Mouse (Mus musculus) embryonic facial prominence, embryonic 12.5 days (tissue): ENCODE measurements around the gene Cfap97d2. TPM values are rescaled to one million over a fixed set of nuclear protein-coding genes. Genes with fewer than 3 reads are reported as not detected.

Source experiments
- ATAC-seq: fragments of 200-750 bp; cut with Nextera tagmentation; 2 replicates; pipeline ENCODE4 v1.8.0; 2017; ENCODE audit not compliant: insufficient number of reproducible peaks, insufficient read depth, low FRiP score, low TSS enrichment
- H3K27ac ChIP-seq: fragments of 300-500 bp; sonication (generic); 2 replicates; pipeline ENCODE4 v1.5.1; 2016; ENCODE audit warnings: mild to moderate bottlenecking
- H3K27me3 ChIP-seq: fragments of 300-500 bp; sonication (generic); 2 replicates; pipeline ENCODE4 v1.6.1; 2016; ENCODE audit warnings: mild to moderate bottlenecking, moderate library complexity
- H3K36me3 ChIP-seq: fragments of 300-500 bp; sonication (generic); 2 replicates; pipeline ENCODE4 v1.6.1; 2016; ENCODE audit warnings: mild to moderate bottlenecking
- H3K4me1 ChIP-seq: fragments of 300-500 bp; sonication (generic); 2 replicates; pipeline ENCODE4 v1.6.1; 2016
- H3K4me2 ChIP-seq: fragments of 300-500 bp; sonication (generic); replicated peaks from 2 replicates; pipeline ENCODE4 v1.6.1; 2016; ENCODE audit warnings: mild to moderate bottlenecking, moderate library complexity
- H3K4me3 ChIP-seq: fragments of 300-500 bp; sonication (generic); 2 replicates; pipeline ENCODE4 v1.5.1; 2016; ENCODE audit warnings: mild to moderate bottlenecking
- H3K9ac ChIP-seq: fragments of 300-500 bp; sonication (generic); 2 replicates; pipeline ENCODE4 v1.6.1; 2016; ENCODE audit warnings: mild to moderate bottlenecking, moderate library complexity
- H3K9me3 ChIP-seq: fragments of 300-500 bp; sonication (generic); 2 replicates; pipeline ENCODE4 v1.6.1; 2016; ENCODE audit warnings: mild to moderate bottlenecking, moderate library complexity
- WGBS: fragments of 180-500 bp; shearing (Covaris S2); methylation state at CpG from one replicate; pipeline ENCODE4 v1.1.7; 2016; 5-methylcytosine and 5-hydroxymethylcytosine counted together
- polyA plus RNA-seq: library from polyadenylated mRNA; unstranded; fragments of >200 nt; fragmentation: Nextera tagmentation; extraction: Ambion mirVana; gene quantifications from 2 replicates; pipeline ENCODE4 v1.2.1, GENCODE M21; 2016

The Cfap97d2 gene
- polyA plus RNA-seq, 1 experiment from 2014 or later, result 0.35 TPM

GRCm38 (mm10) chr8:13756480-13756879 is 50.8 kb downstream of the Cfap97d2 start:
- Histone ChIP-seq H3K9ac (no peak overlapping the region), H3K9me3 (no peaks in the 10 kb centered on the region), H3K27me3 (no peaks in the 10 kb centered on the region), H3K36me3 (peaks cover 6% of the 10 kb centered on the region), H3K27ac (no peak overlapping the region), H3K4me1 (peaks cover 10% of the 10 kb centered on the region), H3K4me3 (no peak overlapping the region), H3K4me2 (no peak overlapping the region)
- WGBS, result 83% methylated on average over 7 of the region's 7 CpGs
- no peak for ATAC-seq

GRCm38 (mm10) chr8:13756982-13757804 is 51.5 kb downstream of the Cfap97d2 start, which contains the start of gene Cdc16:
Cdc16 (plus strand) TSS chr8:13757676.
- no peaks in the 10 kb centered on the region for H3K9me3 ChIP-seq
- H3K4me1 ChIP-seq, result peaks cover 10% of the 10 kb centered on the region
- peak within 1 kb of the TSS; percentile 86 for H3K4me2 ChIP-seq
- 9% methylated on average over 40 of the region's 40 CpGs for WGBS
- peak within 1 kb of the TSS; percentile 89 for H3K9ac ChIP-seq
- H3K4me3 ChIP-seq, result peak within 1 kb of the TSS; percentile 87
- H3K27me3 ChIP-seq, result no peaks in the 10 kb centered on the region
- peak; percentile 96 for ATAC-seq
- peaks cover 11% of the 10 kb centered on the region for H3K36me3 ChIP-seq
- peak within 1 kb of the TSS; percentile 67 for H3K27ac ChIP-seq

DNA sequence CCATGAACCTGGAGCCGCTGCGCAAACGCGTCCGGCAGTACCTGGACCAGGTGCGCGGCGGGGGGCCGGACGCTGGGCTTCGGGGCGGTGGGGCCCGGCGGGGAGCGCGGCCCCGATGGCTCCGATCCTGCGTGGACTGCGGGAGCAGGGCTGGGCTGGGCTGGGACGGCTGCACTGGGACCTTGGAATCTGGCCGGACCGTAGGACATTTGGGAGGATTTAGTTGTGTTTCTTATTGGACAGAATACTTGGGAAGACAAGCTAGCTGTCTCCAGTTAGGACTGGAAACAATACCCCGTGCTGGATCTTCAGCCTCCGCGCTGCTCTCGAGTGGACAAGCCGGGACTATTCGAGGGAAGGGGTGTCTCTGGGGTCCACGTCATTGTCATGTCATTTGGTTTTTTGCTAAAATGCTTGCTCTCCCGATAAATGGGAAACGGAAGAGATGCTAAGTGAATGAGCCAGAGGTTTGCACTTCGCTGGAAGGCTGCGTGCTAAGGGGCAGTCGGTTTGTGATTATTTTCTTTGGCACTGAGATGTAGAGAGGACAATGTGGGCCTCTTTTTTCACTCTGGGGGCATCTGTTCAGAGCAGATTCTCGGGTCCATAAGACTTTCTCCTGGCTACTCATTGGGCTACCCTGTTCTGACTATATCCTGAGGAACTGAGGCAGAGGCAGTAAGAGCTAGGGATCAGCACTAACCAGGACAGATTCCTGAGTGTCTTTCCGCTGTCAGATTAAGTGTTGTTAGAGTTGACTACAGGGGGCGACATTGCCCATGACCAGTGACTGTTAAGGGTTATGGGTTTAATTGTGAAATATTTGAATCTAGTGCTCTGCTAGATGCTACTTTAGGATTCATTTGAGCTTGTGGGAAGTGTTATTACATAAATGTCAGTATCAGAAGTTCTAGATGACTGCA is 52.4 kb downstream of the Cfap97d2 start:
- peaks cover 10% of the 10 kb centered on the region for H3K4me1 ChIP-seq
- H3K9me3 ChIP-seq, result no peaks in the 10 kb centered on the region
- peak; percentile 62 for ATAC-seq
- peak overlapping the region; percentile 89 for H3K9ac ChIP-seq
- peak overlapping the region; percentile 87 for H3K4me3 ChIP-seq
- H3K4me2 ChIP-seq, result peak overlapping the region; percentile 86
- under 1% methylated on average over 38 of the region's 38 CpGs for WGBS
- peaks cover 19% of the 10 kb centered on the region for H3K36me3 ChIP-seq
- peak overlapping the region; percentile 67 for H3K27ac ChIP-seq
- no peaks in the 10 kb centered on the region for H3K27me3 ChIP-seq

DNA sequence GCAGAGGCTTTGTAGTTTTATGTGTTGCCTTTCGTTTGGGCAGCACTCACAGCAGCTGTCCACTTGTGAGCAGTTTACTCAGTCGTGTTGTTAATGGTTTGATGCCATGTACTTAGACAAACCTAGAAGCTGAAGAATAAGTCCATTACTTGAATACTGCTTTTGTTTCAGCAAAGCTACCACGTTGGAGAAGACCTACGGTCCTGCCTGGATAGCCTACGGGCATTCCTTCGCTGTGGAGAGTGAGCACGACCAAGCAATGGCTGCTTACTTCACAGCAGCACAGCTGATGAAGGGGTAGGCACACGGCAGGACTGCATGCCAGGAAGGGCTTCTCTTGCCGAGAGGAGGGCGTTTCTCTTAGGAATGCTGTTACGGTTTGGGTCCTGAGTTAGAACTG is 63.5 kb downstream of the Cfap97d2 start:
- Histone ChIP-seq H3K4me3 (no peak overlapping the region), H3K9me3 (no peaks in the 10 kb centered on the region), H3K4me1 (no peaks in the 10 kb centered on the region), H3K27ac (no peak overlapping the region), H3K4me2 (no peak overlapping the region), H3K36me3 (peaks cover 86% of the 10 kb centered on the region), H3K9ac (no peak overlapping the region), H3K27me3 (no peaks in the 10 kb centered on the region)
- ATAC-seq, result no peak
- WGBS, result 86% methylated on average over 11 of the region's 11 CpGs

DNA sequence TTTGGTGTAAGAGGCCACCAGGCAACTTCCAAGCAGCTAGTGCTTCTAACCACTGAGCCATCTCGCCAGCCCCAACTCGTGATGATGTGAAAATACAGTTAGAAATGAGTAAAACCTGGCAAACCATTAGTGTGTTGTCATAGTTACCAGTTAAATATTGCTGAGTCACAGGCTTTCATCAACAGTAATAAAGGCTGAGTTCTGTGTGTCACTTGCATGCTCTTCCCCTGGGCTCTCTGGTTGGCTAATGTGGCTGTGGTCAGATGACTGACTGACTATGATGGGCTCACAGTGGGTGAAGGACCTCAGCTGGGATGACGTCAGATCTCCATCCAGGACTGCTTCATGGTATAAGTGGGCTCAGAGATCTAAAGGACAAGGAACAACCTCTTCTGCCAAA is 74.8 kb downstream of the Cfap97d2 start:
- peaks cover 7% of the 10 kb centered on the region; the same call in 1 of the 2 replicates for H3K4me1 ChIP-seq
- no peak overlapping the region for H3K27ac ChIP-seq
- no peak for ATAC-seq
- no peaks in the 10 kb centered on the region for H3K9me3 ChIP-seq
- no peaks in the 10 kb centered on the region for H3K27me3 ChIP-seq
- H3K9ac ChIP-seq, result no peak overlapping the region
- WGBS, result 82% methylated on average over 3 of the region's 3 CpGs
- no peak overlapping the region for H3K4me3 ChIP-seq
- H3K4me2 ChIP-seq, result no peak overlapping the region
- peaks cover 58% of the 10 kb centered on the region for H3K36me3 ChIP-seq

- H3K4me3 ChIP-seq, result peak within 1 kb of the TSS; percentile 67
- ATAC-seq, result peak; percentile 89
- H3K9ac ChIP-seq, result peak within 1 kb of the TSS; percentile 89
- H3K36me3 ChIP-seq, result peaks cover 35% of the 10 kb centered on the region
- no peaks in the 10 kb centered on the region for H3K9me3 ChIP-seq
- H3K4me1 ChIP-seq, result peaks cover 13% of the 10 kb centered on the region
- H3K27ac ChIP-seq, result peak within 1 kb of the TSS; percentile 98
- H3K4me2 ChIP-seq, result peak within 1 kb of the TSS; percentile 79
- WGBS, result under 1% methylated on average over 46 of the region's 47 CpGs
- H3K27me3 ChIP-seq, result no peaks in the 10 kb centered on the region
Measured at GRCm38 (mm10) chr8:13785250-13785763, 79.6 kb downstream of the Cfap97d2 start, which contains the start of gene Upf3a. Upf3a (plus strand) TSS chr8:13785615.

DNA sequence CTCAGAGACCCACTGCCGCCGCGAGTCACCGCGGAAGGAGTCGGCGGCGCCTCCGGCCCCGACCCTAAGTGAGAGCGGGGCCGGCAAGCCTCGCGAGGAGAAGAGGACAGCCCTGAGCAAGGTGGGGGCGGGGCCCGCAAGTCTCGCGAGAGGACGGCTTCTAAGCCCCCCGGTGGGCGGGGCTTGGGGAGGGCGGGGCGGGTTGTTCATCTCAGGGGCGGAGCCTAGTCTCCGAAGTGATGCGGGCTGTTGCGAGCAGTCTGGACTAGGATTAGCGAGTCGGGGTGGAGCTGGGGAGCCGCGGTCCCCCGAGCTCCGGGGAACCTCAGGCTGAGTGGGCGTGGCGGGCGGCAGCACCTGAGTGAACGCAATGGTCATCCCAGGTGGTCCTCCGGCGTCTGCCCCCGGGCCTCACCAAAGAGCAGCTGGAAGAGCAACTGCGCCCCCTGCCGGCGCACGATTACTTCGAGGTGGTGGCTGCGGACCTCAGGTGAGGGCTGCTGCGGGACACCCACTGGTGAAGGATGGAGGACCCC is 80.1 kb downstream of the Cfap97d2 start:
- under 1% methylated on average over 43 of the region's 47 CpGs for WGBS
- peak; percentile 94 for ATAC-seq
- Histone ChIP-seq H3K9ac (peak overlapping the region; percentile 89), H3K4me2 (peak overlapping the region; percentile 79), H3K4me1 (peaks cover 13% of the 10 kb centered on the region), H3K36me3 (peaks cover 30% of the 10 kb centered on the region), H3K4me3 (peak overlapping the region; percentile 67), H3K27ac (peak overlapping the region; percentile 98), H3K9me3 (no peaks in the 10 kb centered on the region), H3K27me3 (no peaks in the 10 kb centered on the region)

DNA sequence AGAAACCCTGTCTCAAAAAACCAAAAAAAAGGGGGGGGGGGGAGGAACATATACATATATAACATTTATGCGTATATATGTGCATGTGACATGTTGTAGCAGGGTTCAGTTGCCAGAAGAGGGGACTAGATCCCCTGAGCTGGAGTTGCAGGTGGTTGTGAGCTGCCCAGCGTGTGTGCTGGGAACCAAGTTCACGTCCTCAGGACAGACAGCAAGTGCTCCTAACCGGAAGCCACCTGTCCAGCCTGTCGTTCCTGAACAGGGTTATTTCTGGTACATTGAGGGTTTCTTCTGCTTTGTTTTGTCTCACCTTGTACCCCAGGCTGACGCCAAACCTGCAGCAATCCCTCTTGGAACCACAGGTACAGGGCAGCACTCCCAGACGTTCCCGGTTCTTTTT is 83.9 kb downstream of the Cfap97d2 start:
- Histone ChIP-seq H3K9me3 (no peaks in the 10 kb centered on the region), H3K4me1 (peaks cover 10% of the 10 kb centered on the region), H3K4me3 (no peak overlapping the region), H3K27me3 (no peaks in the 10 kb centered on the region), H3K36me3 (peaks cover 36% of the 10 kb centered on the region), H3K9ac (no peak overlapping the region), H3K4me2 (no peak overlapping the region), H3K27ac (no peak overlapping the region)
- 96% methylated on average over 8 of the region's 8 CpGs for WGBS
- ATAC-seq, result no peak

Other genes with a start within 250 kb of the Cfap97d2 start
- gene Gas6, start 211.4 kb upstream of the Cfap97d2 start, polyA plus RNA-seq, result 12.1 and 12.5 TPM in 2 replicates
- gene 1700029H14Rik, start 143.4 kb upstream of the Cfap97d2 start, polyA plus RNA-seq, result not detected in 2 replicates
- 26.1 and 26.3 TPM in 2 replicates for gene Rasa3, start 28.3 kb upstream of the Cfap97d2 start, polyA plus RNA-seq
- 237 and 247 TPM in 2 replicates for gene Cdc16, start 51.8 kb downstream of the Cfap97d2 start, polyA plus RNA-seq
- gene Upf3a, start 79.7 kb downstream of the Cfap97d2 start, polyA plus RNA-seq, result 45.7 and 49.7 TPM in 2 replicates
- gene AF366264, start 132.5 kb downstream of the Cfap97d2 start, polyA plus RNA-seq, result not detected in 2 replicates
- gene Champ1, start 163.8 kb downstream of the Cfap97d2 start, polyA plus RNA-seq, result 43.9 and 44.3 TPM in 2 replicates
- gene Coprs, start 184.4 kb downstream of the Cfap97d2 start, polyA plus RNA-seq, result 64.6 and 64.7 TPM in 2 replicates